Mouse (Mus musculus): ENCODE data around the gene Phf19. TPM values are rescaled to one million over a fixed set of nuclear protein-coding genes. Genes with fewer than 3 reads are reported as not detected.
A peak's percentile ranks its signal among the peaks of the same experiment; 100 is the strongest.

Phf19 gene
- 1.7 and 2.2 TPM in 2 replicates for polyA plus RNA-seq (2012; rRNA removed)

- 2% methylated on average over 62 of the region's 64 CpGs for WGBS
These were observed at the start of gene Phf19 for GRCm38 (mm10) chr2:34913218-34914068. Gene Phf19 (minus strand): TSS chr2:34914026.

GRCm38 (mm10) chr2:34963371-34963956 is 49.6 kb upstream of the Phf19 start:
- no peak for DNase-seq
- TF ChIP-seq CTCF (IDR thresholded peaks at IDR 0.05; ENCODE audit: borderline replicate concordance, insufficient read depth, low read depth, low read length) = no peak
- no peak for TF ChIP-seq POLR2A (IDR thresholded peaks at IDR 0.05; ENCODE audit: borderline replicate concordance, insufficient read depth, low read length)
- Histone ChIP-seq H3K4me3 (replicated peaks; ENCODE audit: insufficient read depth, low read depth, low read length) (no peak overlapping the region), H3K27me3 (ENCODE audit: control insufficient read depth, insufficient read depth, low read length) (no peaks in the 10 kb centered on the region), H3K4me1 (ENCODE audit: control insufficient read depth, insufficient read depth, low read length) (no peaks in the 10 kb centered on the region), H3K27ac (ENCODE audit: insufficient read depth, low read length) (no peak overlapping the region)
- 73% methylated on average over 13 of the region's 13 CpGs for WGBS

More at GRCm38 (mm10) chr2:34913218-34914068, at the start of gene Phf19:
- Histone ChIP-seq H3K27ac (ENCODE audit: insufficient read depth, low read length) (no peak within 1 kb of the TSS), H3K4me1 (ENCODE audit: control insufficient read depth, insufficient read depth, low read length) (peaks cover 3% of the 10 kb centered on the region; the same call in 1 of the 2 replicates), H3K27me3 (ENCODE audit: control insufficient read depth, insufficient read depth, low read length) (peaks cover 1% of the 10 kb centered on the region; the same call in 1 of the 2 replicates), H3K4me3 (replicated peaks; ENCODE audit: insufficient read depth, low read depth, low read length) (peak within 1 kb of the TSS; percentile 52)
- TF ChIP-seq POLR2A (IDR thresholded peaks at IDR 0.05; ENCODE audit: borderline replicate concordance, insufficient read depth, low read length) (no peak), CTCF (IDR thresholded peaks at IDR 0.05; ENCODE audit: borderline replicate concordance, insufficient read depth, low read depth, low read length) (no peak)
- no peak for DNase-seq

GRCm38 (mm10) chr2:34962893-34963292 is 49.1 kb upstream of the Phf19 start:
- 77% methylated on average over 9 of the region's 9 CpGs for WGBS
- Histone ChIP-seq H3K27me3 (ENCODE audit: control insufficient read depth, insufficient read depth, low read length) (no peaks in the 10 kb centered on the region), H3K4me3 (replicated peaks; ENCODE audit: insufficient read depth, low read depth, low read length) (no peak overlapping the region), H3K27ac (ENCODE audit: insufficient read depth, low read length) (no peak overlapping the region), H3K4me1 (ENCODE audit: control insufficient read depth, insufficient read depth, low read length) (no peaks in the 10 kb centered on the region)
- TF ChIP-seq POLR2A (IDR thresholded peaks at IDR 0.05; ENCODE audit: borderline replicate concordance, insufficient read depth, low read length) = no peak
- TF ChIP-seq CTCF (IDR thresholded peaks at IDR 0.05; ENCODE audit: borderline replicate concordance, insufficient read depth, low read depth, low read length) = no peak
- DNase-seq = no peak

DNA sequence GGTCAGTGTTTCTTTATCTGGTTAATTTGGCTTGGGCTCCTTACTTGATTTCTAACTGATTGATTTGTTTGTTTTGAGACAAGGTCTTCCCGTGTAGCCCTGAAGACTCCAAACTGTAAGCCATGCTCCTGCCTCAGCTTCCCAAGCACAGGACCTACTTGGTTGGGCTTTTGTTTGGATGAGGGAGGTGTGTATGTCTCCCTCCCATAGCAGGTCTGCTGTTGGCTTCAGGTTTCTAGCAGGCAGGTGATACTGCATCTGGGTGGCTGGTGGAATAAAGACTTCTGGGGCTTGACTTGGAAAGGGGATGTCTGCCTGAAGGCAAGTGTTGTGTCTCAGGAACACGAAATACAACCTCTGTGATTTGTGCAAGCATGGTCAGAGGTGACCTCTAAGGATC is 48.4 kb upstream of the Phf19 start:
- Histone ChIP-seq H3K4me1 (ENCODE audit: control insufficient read depth, insufficient read depth, low read length) (no peaks in the 10 kb centered on the region), H3K4me3 (replicated peaks; ENCODE audit: insufficient read depth, low read depth, low read length) (no peak overlapping the region), H3K27me3 (ENCODE audit: control insufficient read depth, insufficient read depth, low read length) (no peaks in the 10 kb centered on the region), H3K27ac (ENCODE audit: insufficient read depth, low read length) (no peak overlapping the region)
- WGBS = 58% methylated on average over 2 of the region's 2 CpGs
- no peak for TF ChIP-seq POLR2A (IDR thresholded peaks at IDR 0.05; ENCODE audit: borderline replicate concordance, insufficient read depth, low read length)
- TF ChIP-seq CTCF (IDR thresholded peaks at IDR 0.05; ENCODE audit: borderline replicate concordance, insufficient read depth, low read depth, low read length) = no peak
- no peak for DNase-seq

- Histone ChIP-seq H3K4me1 (ENCODE audit: control insufficient read depth, insufficient read depth, low read length) (no peaks in the 10 kb centered on the region), H3K27me3 (ENCODE audit: control insufficient read depth, insufficient read depth, low read length) (no peaks in the 10 kb centered on the region), H3K27ac (ENCODE audit: insufficient read depth, low read length) (no peak within 1 kb of the TSS), H3K4me3 (replicated peaks; ENCODE audit: insufficient read depth, low read depth, low read length) (peak within 1 kb of the TSS; percentile 12)
- no peak for TF ChIP-seq CTCF (IDR thresholded peaks at IDR 0.05; ENCODE audit: borderline replicate concordance, insufficient read depth, low read depth, low read length)
- TF ChIP-seq POLR2A (IDR thresholded peaks at IDR 0.05; ENCODE audit: borderline replicate concordance, insufficient read depth, low read length) = no peak
- DNase-seq = no peak
- 15% methylated on average over 20 of the region's 20 CpGs for WGBS
These were observed 47.7 kb upstream of the Phf19 start, which contains the start of gene Traf1 for GRCm38 (mm10) chr2:34961481-34962036. Gene Traf1 (minus strand): TSS chr2:34961772.

DNA sequence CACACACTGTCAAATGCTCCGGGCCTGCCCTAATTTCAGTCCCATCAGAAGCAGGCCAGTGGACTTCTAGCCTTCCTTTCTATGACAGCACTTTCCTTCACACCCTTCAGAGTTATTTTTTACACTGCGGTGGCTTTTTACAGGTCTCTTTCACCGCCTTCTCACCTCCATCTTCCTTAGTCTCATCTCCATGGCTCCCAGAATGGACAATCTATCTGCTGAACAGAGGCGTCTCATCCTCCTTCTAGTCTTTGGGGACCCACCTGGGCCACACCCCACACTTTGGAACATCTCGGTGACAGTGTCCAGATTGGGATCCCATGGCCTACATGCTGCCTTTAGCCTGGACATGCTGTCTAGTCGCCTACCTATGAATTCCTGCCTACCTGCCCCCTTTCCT is 47.1 kb upstream of the Phf19 start:
- Histone ChIP-seq H3K27ac (ENCODE audit: insufficient read depth, low read length) (no peak overlapping the region), H3K4me3 (replicated peaks; ENCODE audit: insufficient read depth, low read depth, low read length) (peak overlapping the region; percentile 12), H3K4me1 (ENCODE audit: control insufficient read depth, insufficient read depth, low read length) (no peaks in the 10 kb centered on the region), H3K27me3 (ENCODE audit: control insufficient read depth, insufficient read depth, low read length) (no peaks in the 10 kb centered on the region)
- WGBS = 72% methylated on average over 6 of the region's 6 CpGs
- TF ChIP-seq CTCF (IDR thresholded peaks at IDR 0.05; ENCODE audit: borderline replicate concordance, insufficient read depth, low read depth, low read length) (no peak), POLR2A (IDR thresholded peaks at IDR 0.05; ENCODE audit: borderline replicate concordance, insufficient read depth, low read length) (no peak)
- no peak for DNase-seq

DNA sequence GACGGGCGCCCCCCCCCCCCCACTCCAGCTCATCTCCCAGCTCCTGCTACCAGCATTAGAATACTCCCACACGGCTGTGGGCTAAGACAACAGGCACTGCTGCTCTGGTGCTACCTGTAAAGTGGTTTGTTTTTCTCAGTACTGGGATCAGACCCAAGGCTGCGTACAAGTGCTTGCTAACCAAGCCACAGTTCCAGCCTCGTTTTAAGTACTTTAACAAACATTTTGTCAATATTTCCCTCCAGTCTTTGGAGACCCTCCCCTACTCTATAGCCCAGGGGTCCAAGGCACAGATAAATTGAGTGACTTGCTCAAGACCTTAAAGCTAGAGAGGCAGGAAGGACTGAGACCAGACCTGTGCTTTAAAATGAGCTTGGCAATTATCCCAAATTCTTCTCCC is 46.6 kb upstream of the Phf19 start:
- no peak overlapping the region for H3K27ac ChIP-seq (ENCODE audit: insufficient read depth, low read length)
- H3K4me3 ChIP-seq (replicated peaks; ENCODE audit: insufficient read depth, low read depth, low read length) = no peak overlapping the region
- H3K27me3 ChIP-seq (ENCODE audit: control insufficient read depth, insufficient read depth, low read length) = no peaks in the 10 kb centered on the region
- TF ChIP-seq CTCF (IDR thresholded peaks at IDR 0.05; ENCODE audit: borderline replicate concordance, insufficient read depth, low read depth, low read length) = no peak
- no peak for TF ChIP-seq POLR2A (IDR thresholded peaks at IDR 0.05; ENCODE audit: borderline replicate concordance, insufficient read depth, low read length)
- no peaks in the 10 kb centered on the region for H3K4me1 ChIP-seq (ENCODE audit: control insufficient read depth, insufficient read depth, low read length)
- WGBS = 81% methylated on average over 4 of the region's 5 CpGs
- DNase-seq = no peak

All from cerebellum, adult 2 months (tissue).